9 mouse cellular contexts compared by ENCODE assay signal in genomic region chr15:4043032-4043471, GRCm38 (mm10). TPM values are rescaled to one million over a fixed set of nuclear protein-coding genes. Genes with fewer than 3 reads are reported as not detected.
DNase-seq lines count a peak whose midpoint lies in the region; ATAC-seq and TF ChIP-seq lines count a peak whose summit lies in the region.
"Had no signal": no experiment of that assay in that cellular context is flagged by ENCODE, and none has a peak within 500 bp of the region (broad histone marks: within the 10 kb centered on the region; RNA-seq: fewer than 3 reads in every experiment).

No protein-coding gene starts in this region.

- peak; percentile 68 for TF ChIP-seq RAD21 in CH12.LX (IDR thresholded peaks at IDR 0.05; ENCODE audit: low read depth, low read length)

- WGBS in kidney, embryonic 16.5 days, result 25% methylated on average over 4 of the region's 4 CpGs
- 32% methylated on average over 4 of the region's 4 CpGs for WGBS in midbrain, embryonic 16.5 days

- H3K4me1 ChIP-seq in CH12.LX (ENCODE audit: control insufficient read depth in 1 of 2, insufficient read depth in 2 of 2), result peaks cover 3 to 22% of the 10 kb centered on the region in 2 experiments; a peak in 3 of 4 replicates
- H3K4me1 ChIP-seq in kidney, embryonic 16.5 days (ENCODE audit: insufficient read depth, low read length), result no peaks in the 10 kb centered on the region; the same call in 1 of the 2 replicates
- H3K4me1 ChIP-seq in midbrain, embryonic 16.5 days (ENCODE audit: control insufficient read depth, insufficient read depth, low read length), result no peaks in the 10 kb centered on the region

- H3K4me2 ChIP-seq in CH12.LX (ENCODE audit: insufficient read depth, low read depth, poor library complexity, severe bottlenecking), result peak overlapping the region; percentile 52
- H3K4me2 ChIP-seq in kidney, embryonic 16.5 days (replicated peaks; ENCODE audit: low read depth, low read length), result no peak overlapping the region
- no peak overlapping the region for H3K4me2 ChIP-seq in midbrain, embryonic 16.5 days (ENCODE audit: low read length)

- peak; percentile 77 for TF ChIP-seq CTCF in gastrocnemius, adult 2 months (IDR thresholded peaks at IDR 0.05)
- TF ChIP-seq CTCF in CH12.LX (conservative IDR thresholded peaks at IDR 0.05 in 1 of 2, IDR thresholded peaks at IDR 0.05 in 1 of 2; ENCODE audit: low read depth in 2 of 2, low read length in 2 of 2), result peak; percentile 54 to 78

- H3K36me3 ChIP-seq in CH12.LX (replicated peaks in 1 of 2; ENCODE audit: control insufficient read depth in 1 of 2, insufficient read depth in 1 of 2, low read length in 1 of 2), result peaks cover 9 to 55% of the 10 kb centered on the region in 2 experiments
- H3K36me3 ChIP-seq in kidney, embryonic 16.5 days (ENCODE audit: insufficient read depth, low read length), result peaks cover 16% of the 10 kb centered on the region
- H3K36me3 ChIP-seq in midbrain, embryonic 16.5 days (ENCODE audit: control insufficient read depth, insufficient read depth, low read length), result peaks cover 14% of the 10 kb centered on the region

- H3K4me3 ChIP-seq in gastrocnemius, adult 2 months, result peak overlapping the region; percentile 38
- no peak overlapping the region for H3K4me3 ChIP-seq in CH12.LX (replicated peaks in 1 of 3; ENCODE audit: low read depth in 2 of 3, low read length in 2 of 3, poor library complexity in 1 of 3)
- H3K4me3 ChIP-seq in kidney, embryonic 16.5 days (ENCODE audit: low read length), result no peak overlapping the region
- no peak overlapping the region for H3K4me3 ChIP-seq in midbrain, embryonic 16.5 days (ENCODE audit: low read depth, low read length)

- H3K27me3 ChIP-seq in CH12.LX (replicated peaks), result no peaks in the 10 kb centered on the region
- no peaks in the 10 kb centered on the region for H3K27me3 ChIP-seq in kidney, embryonic 16.5 days (ENCODE audit: insufficient read depth, low read length)
- no peaks in the 10 kb centered on the region for H3K27me3 ChIP-seq in midbrain, embryonic 16.5 days (ENCODE audit: control insufficient read depth, insufficient read depth, low read depth, low read length)

- in situ Hi-C loops in CH12.LX (cut with MboI; ENCODE audit: low pct_ligation_motif_present, low pct_unique_long_range_greater_than_20kb, low sequenced_read_pairs), result loop anchor here (5.0 to 25.0 kb wide), 2 partner anchors 86 to 1069 kb away; partner anchors contain the start of genes Card6 and Rpl37

- peak; percentile 49; the same call in 1 of the 2 replicates for ATAC-seq in erythroblast, adult 5-6 weeks (replicated peaks; ENCODE audit: low FRiP score, poor library complexity, severe bottlenecking)
- ATAC-seq in kidney, embryonic 16.5 days (ENCODE audit: low FRiP score, low TSS enrichment), result peak; percentile 35; the same call in 1 of the 2 replicates
- ATAC-seq in midbrain, embryonic 16.5 days, result peak; percentile 61; the same call in 1 of the 2 replicates

- peak overlapping the region; percentile 25; the same call in 1 of the 2 replicates for H3K9ac ChIP-seq in CH12.LX (ENCODE audit: insufficient read depth, low read depth)
- no peak overlapping the region for H3K9ac ChIP-seq in kidney, embryonic 16.5 days (replicated peaks; ENCODE audit: low read length)
- H3K9ac ChIP-seq in midbrain, embryonic 16.5 days (ENCODE audit: low read depth, low read length), result no peak overlapping the region

- dilution Hi-C loops in CH12.LX (cut with MboI; ENCODE audit: extremely low pct_ligation_motif_present, extremely low pct_unique_long_range_greater_than_20kb, low sequenced_read_pairs), result no loop called here

- peak overlapping the region; percentile 40 for H3K27ac ChIP-seq in gastrocnemius, adult 2 months
- H3K27ac ChIP-seq in CH12.LX (ENCODE audit: insufficient read depth, low read depth), result no peak overlapping the region
- no peak overlapping the region for H3K27ac ChIP-seq in kidney, embryonic 16.5 days (ENCODE audit: low read length)
- H3K27ac ChIP-seq in midbrain, embryonic 16.5 days (ENCODE audit: low read length), result no peak overlapping the region
- H3K27ac ChIP-seq: macrophage had no signal

- no peak for TF ChIP-seq EP300 in CH12.LX (IDR thresholded peaks at IDR 0.05; ENCODE audit: low read length)

- H3K9me3 ChIP-seq in CH12.LX (replicated peaks; ENCODE audit: low read length), result no peaks in the 10 kb centered on the region
- H3K9me3 ChIP-seq in kidney, embryonic 16.5 days (ENCODE audit: low read length), result no peaks in the 10 kb centered on the region
- no peaks in the 10 kb centered on the region; the same call in 1 of the 2 replicates for H3K9me3 ChIP-seq in midbrain, embryonic 16.5 days (replicated peaks; ENCODE audit: control insufficient read depth, low read length, poor library complexity, severe bottlenecking)

- TF ChIP-seq POLR2A in CH12.LX (IDR thresholded peaks at IDR 0.05; ENCODE audit: low read depth, low read length), result no peak

- DNase-seq in gastrocnemius, adult 2 months, result no peak
- no peak for DNase-seq in gastrocnemius, postnatal 10 days
- peak; percentile 65 for DNase-seq in CH12.LX (ENCODE audit: extremely low read depth)
- no peak for DNase-seq in right cerebral cortex, adult 2 months (ENCODE audit: low spot score in 2 of 2)
- DNase-seq in urinary bladder, postnatal 36 days (ENCODE audit: low spot score in 2 of 2), result no peak

- intact Hi-C loops in gastrocnemius, adult 2 months (cut with DNase I), result loop anchor here (5.0 to 10.0 kb wide), 2 partner anchors 58 to 751 kb away; no protein-coding TSS in a partner anchor

- no peaks in the 10 kb centered on the region for H3K79me2 ChIP-seq in CH12.LX (replicated peaks; ENCODE audit: control insufficient read depth, extremely low read depth, insufficient read depth, poor library complexity, severe bottlenecking)

TF ChIP-seq in CH12.LX, 34 proteins besides CTCF, POLR2A, EP300 and RAD21:
- TF ChIP-seq SMC3 (IDR thresholded peaks at IDR 0.05; ENCODE audit: low read depth, low read length), result peak; percentile 80
- TF ChIP-seq E2F4 (IDR thresholded peaks at IDR 0.05; ENCODE audit: insufficient replicate concordance, low read depth, low read length), result no peak

RNA-seq across cellular contexts. Expression of gene Oxct1, which starts 16.9 kb away (rescaled TPM):
- total RNA-seq in gastrocnemius, adult 2 months (2021), result 100 to 1,000 TPM; 266 to 585 TPM
- total RNA-seq in gastrocnemius, postnatal 10 days (2021), result 10 to 100 TPM; 64.5 to 67.1 TPM
- total RNA-seq in CH12.LX (2012; rRNA removed), result 101 and 103 TPM in 2 replicates
- 105 and 107 TPM in 2 replicates for total RNA-seq in CH12.LX (2014; rRNA removed)
- 127 TPM in 2 replicates for polyA plus RNA-seq in CH12.LX (2012; ENCODE audit: insufficient read length, low read depth)
- 13.6 and 32.0 TPM in 2 replicates for total RNA-seq in erythroblast, adult 5-6 weeks (2015; ENCODE audit: low replicate concordance)
- 31.2 and 37.9 TPM in 2 replicates for total RNA-seq in erythroblast, adult 5-6 weeks (2017; ENCODE audit: low replicate concordance)
- polyA plus RNA-seq in kidney, embryonic 16.5 days (2015; fragmentation: Nextera tagmentation; extraction: Ambion mirVana), result 347 and 363 TPM in 2 replicates
- polyA plus RNA-seq in midbrain, embryonic 16.5 days (2015; fragmentation: Nextera tagmentation; extraction: Ambion mirVana), result 385 and 432 TPM in 2 replicates

RNA-seq across cellular contexts. Expression of gene AW549877, which starts 47.5 kb away (rescaled TPM):
- total RNA-seq in gastrocnemius, adult 2 months (2021), result 10 to 100 TPM; 12.6 to 13.4 TPM
- total RNA-seq in gastrocnemius, postnatal 10 days (2021), result 10 to 100 TPM; 13.9 to 15.3 TPM
- 4.3 and 6.0 TPM in 2 replicates for total RNA-seq in CH12.LX (2012; rRNA removed)
- total RNA-seq in CH12.LX (2014; rRNA removed), result 10.7 and 11.6 TPM in 2 replicates
- polyA plus RNA-seq in CH12.LX (2012; ENCODE audit: insufficient read length, low read depth), result 12.3 and 13.2 TPM in 2 replicates
- total RNA-seq in erythroblast, adult 5-6 weeks (2015; ENCODE audit: low replicate concordance), result 20.7 and 25.7 TPM in 2 replicates
- total RNA-seq in erythroblast, adult 5-6 weeks (2017; ENCODE audit: low replicate concordance), result 8.4 and 9.2 TPM in 2 replicates
- 42.8 and 42.9 TPM in 2 replicates for polyA plus RNA-seq in kidney, embryonic 16.5 days (2015; fragmentation: Nextera tagmentation; extraction: Ambion mirVana)
- 44.2 and 45.3 TPM in 2 replicates for polyA plus RNA-seq in midbrain, embryonic 16.5 days (2015; fragmentation: Nextera tagmentation; extraction: Ambion mirVana)
